Mouse (Mus musculus) megakaryocyte, embryonic 14.5 days (primary cell): ENCODE measurements at regions not wholly inside any gene's neighbourhood (a gene's known extent, or its start where the extent isn't known, plus 50 kb on each side); places are given as distances from the start of the nearest gene placed in this dataset.
A peak's percentile ranks its signal among the peaks of the same experiment; 100 is the strongest.

ENCODE experiments used
- H3K27me3 ChIP-seq: replicated peaks from 2 replicates; pipeline ENCODE3; 2012; ENCODE audit warnings: inconsistent platforms
- H3K36me3 ChIP-seq: replicated peaks from 2 replicates; pipeline ENCODE3; 2012; ENCODE audit warnings: low read length, inconsistent platforms, mixed read lengths
- H3K4me1 ChIP-seq: 2 replicates; pipeline ENCODE4 v1.6.1; 2012; ENCODE audit warnings: inconsistent platforms
- H3K4me3 ChIP-seq: replicated peaks from 2 replicates; pipeline ENCODE3; 2012; ENCODE audit warnings: moderate library complexity, mild to moderate bottlenecking, inconsistent platforms
- H3K9me3 ChIP-seq: 2 replicates; pipeline ENCODE4 v1.6.1; 2012; ENCODE audit warnings: inconsistent platforms
- FLI1 ChIP-seq: IDR thresholded peaks from 2 replicates; pipeline ENCODE4 v1.6.1; 2012; ENCODE audit warnings: low read length, inconsistent platforms, mixed read lengths
- GATA1 ChIP-seq: IDR thresholded peaks from 3 replicates; pipeline ENCODE4 v1.6.1; 2012; ENCODE audit warnings: mixed read lengths, low read length, inconsistent platforms, borderline replicate concordance

DNA sequence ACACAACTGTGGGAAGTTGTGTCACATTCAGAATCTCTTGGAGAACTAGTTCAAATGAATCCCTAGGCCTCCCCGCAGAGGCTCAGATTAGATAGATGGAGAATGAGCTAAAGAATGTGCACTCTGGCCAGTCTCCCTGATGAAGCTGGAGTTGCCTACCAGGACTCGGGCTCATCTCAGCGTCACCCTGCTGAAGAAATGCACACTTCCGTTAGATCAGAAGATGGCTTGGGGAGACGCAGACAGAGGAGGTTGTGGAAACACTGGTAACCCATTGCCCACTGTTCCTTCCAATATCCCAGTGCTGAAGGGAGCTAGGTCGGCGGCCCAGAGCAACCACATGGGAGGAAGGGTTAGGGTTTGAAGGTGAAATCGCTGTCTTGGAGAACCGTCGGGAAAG lies 77.7 kb upstream of the Armc2 start:
- no peaks in the 10 kb centered on the region for H3K36me3 ChIP-seq
- no peak for TF ChIP-seq FLI1
- TF ChIP-seq GATA1: no peak
- no peak overlapping the region for H3K4me3 ChIP-seq
- peaks cover 42% of the 10 kb centered on the region for H3K4me1 ChIP-seq
- no peaks in the 10 kb centered on the region for H3K27me3 ChIP-seq
- H3K9me3 ChIP-seq: no peaks in the 10 kb centered on the region

DNA sequence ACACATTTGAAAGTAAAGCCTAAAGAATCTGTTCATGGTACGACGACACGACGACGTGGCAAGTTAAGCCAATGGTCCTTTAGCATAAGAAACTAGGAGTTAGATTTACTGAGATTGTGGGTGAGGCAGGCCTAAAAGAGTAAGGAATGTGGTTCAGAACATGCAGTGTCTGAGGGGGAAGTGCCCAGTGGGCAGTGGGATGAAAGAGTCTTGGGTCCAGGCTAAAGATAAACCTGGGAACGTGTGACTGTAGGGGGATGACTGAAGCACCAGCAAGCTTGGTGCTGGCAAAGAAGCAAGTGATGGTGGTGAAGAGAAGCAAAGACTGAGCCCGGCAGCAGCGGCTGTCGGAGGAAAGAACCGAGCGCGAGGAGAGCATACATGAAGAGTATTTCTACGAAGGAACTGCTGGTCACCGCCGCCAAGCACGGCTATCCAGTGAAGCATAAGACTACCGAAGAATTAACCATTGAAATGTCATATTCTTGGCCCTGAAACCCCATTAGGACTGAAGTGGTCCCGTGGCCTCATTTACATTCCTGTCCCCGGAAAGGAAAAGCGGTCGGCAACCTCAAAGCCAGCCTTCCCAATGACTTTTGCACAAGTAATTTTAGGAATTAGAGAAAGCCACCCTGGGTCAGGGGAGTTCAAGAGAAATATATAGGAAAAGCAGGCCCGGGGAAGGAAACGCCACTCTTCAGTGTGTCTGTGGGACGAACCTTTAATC lies 76.2 kb upstream of the Armc2 start:
- H3K4me1 ChIP-seq: peaks cover 54% of the 10 kb centered on the region
- peaks cover 2% of the 10 kb centered on the region for H3K36me3 ChIP-seq
- no peak for TF ChIP-seq GATA1
- TF ChIP-seq FLI1: no peak
- no peaks in the 10 kb centered on the region for H3K9me3 ChIP-seq
- no peak overlapping the region for H3K4me3 ChIP-seq
- H3K27me3 ChIP-seq: no peaks in the 10 kb centered on the region

- Histone ChIP-seq H3K36me3 (peaks cover 2% of the 10 kb centered on the region), H3K4me3 (no peak overlapping the region), H3K9me3 (no peaks in the 10 kb centered on the region), H3K4me1 (peaks cover 65% of the 10 kb centered on the region), H3K27me3 (no peaks in the 10 kb centered on the region)
- TF ChIP-seq FLI1: no peak
- no peak for TF ChIP-seq GATA1
Observed at GRCm38 (mm10) chr10:42093176-42093759, 75.0 kb upstream of the Armc2 start.

DNA sequence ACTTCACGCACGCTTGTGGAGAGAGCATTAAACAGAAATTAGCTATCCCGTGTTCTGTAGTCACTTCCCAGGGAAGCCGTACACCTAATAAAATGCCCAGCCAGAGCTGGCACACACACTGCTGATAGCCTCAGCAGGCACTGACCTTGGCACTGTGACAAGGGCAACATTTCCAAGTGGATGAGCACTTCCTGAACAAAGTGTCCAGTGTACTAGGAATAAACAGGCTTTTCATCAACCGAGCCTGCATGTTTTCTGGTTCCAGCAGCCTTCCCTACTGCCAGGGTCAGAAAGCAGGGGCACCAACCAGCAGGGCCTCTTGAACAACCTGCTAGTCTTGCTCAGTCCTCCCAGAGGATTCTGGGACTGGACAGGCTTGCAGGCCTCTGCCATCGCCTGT lies 74.3 kb upstream of the Armc2 start:
- TF ChIP-seq GATA1 (no peak), FLI1 (no peak)
- H3K27me3 ChIP-seq: no peaks in the 10 kb centered on the region
- H3K9me3 ChIP-seq: no peaks in the 10 kb centered on the region
- no peak overlapping the region for H3K4me3 ChIP-seq
- peaks cover 66% of the 10 kb centered on the region for H3K4me1 ChIP-seq
- peaks cover 2% of the 10 kb centered on the region for H3K36me3 ChIP-seq

GRCm38 (mm10) chr10:42091546-42092168 lies 73.4 kb upstream of the Armc2 start:
- Histone ChIP-seq H3K4me3 (no peak overlapping the region), H3K27me3 (no peaks in the 10 kb centered on the region), H3K4me1 (peaks cover 66% of the 10 kb centered on the region), H3K36me3 (peaks cover 7% of the 10 kb centered on the region), H3K9me3 (peaks cover 7% of the 10 kb centered on the region)
- TF ChIP-seq GATA1: no peak
- no peak for TF ChIP-seq FLI1

DNA sequence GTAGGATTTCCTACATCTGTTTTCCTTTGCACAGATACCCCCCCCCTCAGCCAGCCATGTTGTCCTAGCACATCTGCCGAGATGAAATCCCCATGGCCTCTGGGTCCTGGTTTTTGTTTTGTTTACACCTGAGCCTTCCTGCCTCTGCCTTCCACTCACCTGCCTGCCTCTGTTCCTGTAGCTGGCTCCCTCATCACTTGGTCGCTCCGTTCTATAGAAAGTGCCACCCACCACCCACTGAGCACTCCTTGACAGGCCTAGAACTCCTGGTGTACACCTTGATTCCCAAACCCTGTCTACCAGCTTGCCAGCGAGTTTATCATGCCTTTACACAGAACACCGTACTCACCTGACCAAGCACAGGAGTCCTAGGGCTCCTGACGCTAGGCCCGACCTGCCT lies 72.6 kb upstream of the Armc2 start:
- Histone ChIP-seq H3K9me3 (peaks cover 12% of the 10 kb centered on the region), H3K36me3 (peaks cover 10% of the 10 kb centered on the region), H3K4me3 (no peak overlapping the region), H3K4me1 (peaks cover 59% of the 10 kb centered on the region), H3K27me3 (no peaks in the 10 kb centered on the region)
- TF ChIP-seq GATA1: no peak

- no peak overlapping the region for H3K4me3 ChIP-seq
- no peak for TF ChIP-seq FLI1
- no peak for TF ChIP-seq GATA1
- peaks cover 16% of the 10 kb centered on the region for H3K36me3 ChIP-seq
- peaks cover 59% of the 10 kb centered on the region for H3K4me1 ChIP-seq
- H3K27me3 ChIP-seq: no peaks in the 10 kb centered on the region
- H3K9me3 ChIP-seq: peaks cover 19% of the 10 kb centered on the region
Observed at GRCm38 (mm10) chr10:42090147-42090546, 71.9 kb upstream of the Armc2 start.

DNA sequence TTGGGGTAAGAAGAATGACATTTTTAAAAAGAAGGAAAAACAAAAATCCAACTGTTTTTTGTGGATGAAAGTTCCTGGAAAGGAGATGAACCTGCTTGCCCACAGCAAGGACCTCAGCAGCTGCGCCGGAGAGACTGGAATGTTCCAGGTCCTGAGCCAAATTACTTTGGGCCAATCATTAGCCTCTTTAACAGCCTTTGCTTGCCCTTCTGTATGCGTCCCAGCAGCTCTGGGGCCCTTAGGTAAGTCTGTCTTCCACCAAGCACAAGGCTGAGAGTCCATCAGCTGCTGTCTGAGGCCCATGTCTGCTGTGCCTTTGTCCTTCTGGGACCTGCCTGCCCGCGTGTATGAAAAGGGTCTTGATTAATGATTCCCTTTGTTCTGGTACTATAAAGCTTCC lies 71.4 kb upstream of the Armc2 start:
- Histone ChIP-seq H3K36me3 (peaks cover 17% of the 10 kb centered on the region), H3K27me3 (no peaks in the 10 kb centered on the region), H3K9me3 (peaks cover 22% of the 10 kb centered on the region), H3K4me3 (no peak overlapping the region), H3K4me1 (peaks cover 59% of the 10 kb centered on the region)
- TF ChIP-seq GATA1 (no peak), FLI1 (no peak)

DNA sequence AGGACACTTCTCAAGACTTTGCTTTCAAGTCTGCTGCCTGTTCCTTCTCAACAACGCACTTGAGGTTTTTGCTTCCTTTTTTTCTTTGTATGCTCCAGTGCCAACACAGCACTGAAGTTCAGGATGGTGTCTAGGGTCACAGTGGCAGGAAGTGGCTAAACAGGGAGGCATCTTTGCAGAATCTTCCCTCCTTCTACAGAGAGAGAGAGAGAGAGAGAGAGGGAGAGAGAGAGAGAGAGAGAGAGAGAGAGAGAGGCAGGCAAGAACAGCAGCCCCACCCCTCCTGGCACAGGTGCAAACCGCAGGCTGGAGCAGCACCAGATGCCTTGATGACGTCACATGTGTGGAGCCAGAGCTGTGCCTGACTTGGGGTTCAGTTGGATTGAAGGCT lies 71.0 kb upstream of the Armc2 start:
- Histone ChIP-seq H3K4me3 (peak overlapping the region; percentile 77), H3K27me3 (no peaks in the 10 kb centered on the region)
- TF ChIP-seq FLI1 (no peak), GATA1 (no peak)

GRCm38 (mm10) chr10:42088570-42089234 lies 70.5 kb upstream of the Armc2 start:
- Histone ChIP-seq H3K4me1 (peaks cover 57% of the 10 kb centered on the region), H3K27me3 (no peaks in the 10 kb centered on the region), H3K9me3 (peaks cover 23% of the 10 kb centered on the region), H3K4me3 (peak overlapping the region; percentile 69), H3K36me3 (peaks cover 17% of the 10 kb centered on the region)
- no peak for TF ChIP-seq FLI1
- no peak for TF ChIP-seq GATA1

More for the DNA sequence above, 71.0 kb upstream of the Armc2 start:
- Histone ChIP-seq H3K36me3 (peaks cover 17% of the 10 kb centered on the region), H3K4me1 (peaks cover 57% of the 10 kb centered on the region), H3K9me3 (peaks cover 23% of the 10 kb centered on the region)
